Mouse (Mus musculus) testis, adult 2 months (tissue): ENCODE results near the gene Amhr2.

ENCODE experiments used
- CTCF ChIP-seq: fragments of 200-500 bp; IDR thresholded peaks from 2 replicates; pipeline ENCODE4 v1.5.1; 2012; ENCODE audit warnings: low read depth, mild to moderate bottlenecking, inconsistent platforms, low read length, moderate library complexity; ENCODE audit not compliant: control insufficient read depth, insufficient read depth, insufficient replicate concordance
- POLR2A ChIP-seq: fragments of 200-500 bp; IDR thresholded peaks from 2 replicates; pipeline ENCODE4 v1.6.1; 2012; ENCODE audit warnings: low read depth, mild to moderate bottlenecking, inconsistent platforms, low read length, moderate library complexity; ENCODE audit not compliant: control insufficient read depth

DNA sequence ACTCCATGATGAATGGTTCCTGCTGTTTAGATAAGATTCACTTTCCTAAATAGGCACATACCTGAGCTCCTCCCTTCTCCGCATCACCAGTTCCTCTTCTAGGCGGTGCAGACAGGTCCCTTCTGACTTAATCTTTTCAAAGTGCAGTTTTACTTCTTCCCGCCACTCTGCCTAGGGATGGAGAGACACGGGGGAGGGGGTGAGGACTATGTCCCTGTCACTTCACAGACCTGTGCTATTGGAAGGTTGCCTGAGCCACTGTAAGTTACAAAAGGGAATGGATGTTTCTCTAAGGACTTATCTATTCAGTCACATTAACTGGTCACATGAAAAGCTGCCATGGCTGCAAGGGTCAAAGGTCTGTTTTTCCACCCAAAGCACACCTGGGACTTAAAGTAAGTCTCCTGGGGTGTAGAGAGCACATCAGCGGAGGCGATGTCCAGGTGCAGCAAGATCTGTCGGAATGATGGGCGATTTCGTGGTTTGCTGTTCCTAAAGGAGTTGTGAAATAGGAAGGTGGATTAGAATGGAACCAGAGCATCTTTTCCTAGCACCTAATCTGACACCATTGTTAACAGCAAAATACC is 57.2 kb downstream of the Amhr2 start:
- TF ChIP-seq POLR2A: no peak
- no peak for TF ChIP-seq CTCF
